In the genomic region with DNA sequence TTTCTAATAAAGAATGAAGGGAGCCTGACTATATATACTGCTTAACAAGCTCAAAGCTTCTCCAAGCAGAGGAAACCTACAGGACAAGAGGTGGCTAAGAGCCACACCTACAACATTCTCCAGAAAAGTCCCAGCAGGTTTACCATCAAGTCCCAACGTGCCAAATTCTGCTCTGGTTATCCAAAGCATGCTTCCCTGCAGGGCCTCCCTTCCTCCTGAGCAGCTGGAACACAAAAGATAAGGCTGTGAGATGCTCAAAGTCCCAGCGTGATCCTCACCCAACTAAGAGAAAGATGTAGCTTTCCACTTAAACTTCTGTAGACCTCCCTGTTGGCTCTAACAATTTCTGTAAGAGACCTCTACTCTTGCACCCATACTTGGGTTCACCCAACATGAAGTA, we compare ENCODE assay signal across 15 mouse cellular contexts. TPM values are rescaled to one million over a fixed set of nuclear protein-coding genes. Genes with fewer than 3 reads are reported as not detected.
DNase-seq lines count a peak whose midpoint lies in the region; ATAC-seq lines count a peak whose summit lies in the region.
"Had no signal": no experiment of that assay in that cellular context is flagged by ENCODE, and none has a peak within 500 bp of the region (broad histone marks: within the 10 kb centered on the region; RNA-seq: fewer than 3 reads in every experiment).

No protein-coding gene starts in this region.

- no peak overlapping the region for H3K9ac ChIP-seq in limb, embryonic 12.5 days (replicated peaks)
- H3K9ac ChIP-seq in limb, embryonic 13.5 days = no peak overlapping the region
- H3K9ac ChIP-seq in kidney, embryonic 16.5 days (replicated peaks; ENCODE audit: low read length) = no peak overlapping the region

- no peak overlapping the region for H3K27ac ChIP-seq in limb, embryonic 12.5 days
- no peak overlapping the region for H3K27ac ChIP-seq in limb, embryonic 10.5 days
- no peak overlapping the region for H3K27ac ChIP-seq in limb, embryonic 13.5 days
- H3K27ac ChIP-seq in kidney, embryonic 16.5 days (ENCODE audit: low read length) = no peak overlapping the region
- H3K27ac ChIP-seq: midbrain, embryonic 13.5 days had no signal

- peak overlapping the region; percentile 94; the same call in 1 of the 2 replicates for H3K4me2 ChIP-seq in limb, embryonic 12.5 days
- H3K4me2 ChIP-seq in limb, embryonic 13.5 days (replicated peaks) = peak overlapping the region; percentile 95
- H3K4me2 ChIP-seq in kidney, embryonic 16.5 days (replicated peaks; ENCODE audit: low read depth, low read length) = no peak overlapping the region

- no peaks in the 10 kb centered on the region for H3K27me3 ChIP-seq in limb, embryonic 12.5 days
- H3K27me3 ChIP-seq in limb, embryonic 10.5 days (ENCODE audit: low read depth, poor library complexity, severe bottlenecking) = no peaks in the 10 kb centered on the region
- H3K27me3 ChIP-seq in limb, embryonic 13.5 days = no peaks in the 10 kb centered on the region
- H3K27me3 ChIP-seq in kidney, embryonic 16.5 days (ENCODE audit: insufficient read depth, low read length) = 0 out of 2 replicates have a peak, but pooled peaks cover 4% of the 10 kb centered on the region
- H3K27me3 ChIP-seq: midbrain, embryonic 13.5 days had no signal

- WGBS in limb, embryonic 12.5 days = 73% methylated on average over 2 of the region's 2 CpGs
- 77% methylated on average over 2 of the region's 2 CpGs for WGBS in limb, embryonic 10.5 days
- 71% methylated on average over 2 of the region's 2 CpGs for WGBS in limb, embryonic 13.5 days
- 79% methylated on average over 2 of the region's 2 CpGs for WGBS in kidney, embryonic 16.5 days

- no peak overlapping the region for H3K4me3 ChIP-seq in limb, embryonic 12.5 days (replicated peaks)
- H3K4me3 ChIP-seq in limb, embryonic 10.5 days = no peak overlapping the region
- H3K4me3 ChIP-seq in limb, embryonic 13.5 days = no peak overlapping the region
- no peak overlapping the region for H3K4me3 ChIP-seq in kidney, embryonic 16.5 days (ENCODE audit: low read length)

- no peak for ATAC-seq in limb, embryonic 12.5 days (ENCODE audit: insufficient number of reproducible peaks, insufficient read depth, low FRiP score, low TSS enrichment, low read depth)
- no peak for ATAC-seq in limb, embryonic 13.5 days (ENCODE audit: low FRiP score, low read depth)
- peak; percentile 38 for ATAC-seq in megakaryocyte-erythroid progenitor cell, adult 5-6 weeks (replicated peaks; ENCODE audit: low FRiP score, low TSS enrichment, poor library complexity, severe bottlenecking)
- no peak for ATAC-seq in kidney, embryonic 16.5 days (ENCODE audit: low FRiP score, low TSS enrichment)
- ATAC-seq: activated CD4-positive, CD25-positive, alpha-beta regulatory T cell, adult 4 months; forebrain, postnatal 0 days; midbrain, embryonic 13.5 days had no signal

- no peak for DNase-seq in limb, embryonic 10.5 days (ENCODE audit: low spot score)
- DNase-seq in c-Kit-positive CD71-positive TER-119-negative erythroid progenitor cells, embryonic 14.5 days (ENCODE audit: low read depth) = peak; percentile 44
- no peak for DNase-seq in ovary, postnatal 10 days (ENCODE audit: low spot score)
- DNase-seq: cerebellum, adult 18-20 months; forebrain, postnatal 0 days; heart, adult 18-20 months; heart, postnatal 4 days; kidney, postnatal 14 days; thymus, postnatal 4 days had no signal

- H3K36me3 ChIP-seq in limb, embryonic 12.5 days = peaks cover 21% of the 10 kb centered on the region; the same call in 1 of the 2 replicates
- peaks cover 26% of the 10 kb centered on the region for H3K36me3 ChIP-seq in limb, embryonic 10.5 days
- peaks cover 19% of the 10 kb centered on the region for H3K36me3 ChIP-seq in limb, embryonic 13.5 days
- peaks cover 8% of the 10 kb centered on the region; the same call in 1 of the 2 replicates for H3K36me3 ChIP-seq in kidney, embryonic 16.5 days (ENCODE audit: insufficient read depth, low read length)

- H3K4me1 ChIP-seq in limb, embryonic 12.5 days (replicated peaks) = peaks cover 22% of the 10 kb centered on the region
- H3K4me1 ChIP-seq in limb, embryonic 10.5 days = peaks cover 19% of the 10 kb centered on the region
- peaks cover 30% of the 10 kb centered on the region for H3K4me1 ChIP-seq in limb, embryonic 13.5 days
- peaks cover 20% of the 10 kb centered on the region for H3K4me1 ChIP-seq in kidney, embryonic 16.5 days (ENCODE audit: insufficient read depth, low read length)

- H3K9me3 ChIP-seq in limb, embryonic 12.5 days = no peaks in the 10 kb centered on the region
- H3K9me3 ChIP-seq in limb, embryonic 10.5 days (replicated peaks) = no peaks in the 10 kb centered on the region
- no peaks in the 10 kb centered on the region for H3K9me3 ChIP-seq in limb, embryonic 13.5 days
- H3K9me3 ChIP-seq in kidney, embryonic 16.5 days (ENCODE audit: low read length) = no peaks in the 10 kb centered on the region
- H3K9me3 ChIP-seq: midbrain, embryonic 13.5 days had no signal

RNA-seq across cellular contexts. Expression of gene Mob2, which starts 1.8 kb away (rescaled TPM):
- polyA plus RNA-seq in limb, embryonic 12.5 days (2016; fragmentation: Nextera tagmentation; extraction: Ambion mirVana) = 62.2 and 64.1 TPM in 2 replicates
- polyA plus RNA-seq in limb, embryonic 10.5 days (2016; fragmentation: Nextera tagmentation; extraction: Ambion mirVana) = 67.8 and 74.4 TPM in 2 replicates
- 70.7 and 71.4 TPM in 2 replicates for polyA plus RNA-seq in limb, embryonic 13.5 days (2015; fragmentation: Nextera tagmentation; extraction: Ambion mirVana)
- 39.5 and 41.5 TPM in 2 replicates for total RNA-seq in megakaryocyte-erythroid progenitor cell, adult 5-6 weeks (2014; fragmentation: Nextera tagmentation)
- total RNA-seq in megakaryocyte-erythroid progenitor cell, adult 5-6 weeks (2017) = 36.2 and 37.3 TPM in 2 replicates
- 69.1 and 77.2 TPM in 2 replicates for polyA plus RNA-seq in kidney, embryonic 16.5 days (2015; fragmentation: Nextera tagmentation; extraction: Ambion mirVana)

RNA-seq across cellular contexts. Expression of gene Dusp8, which starts 36.6 kb away (rescaled TPM):
- polyA plus RNA-seq in limb, embryonic 12.5 days (2016; fragmentation: Nextera tagmentation; extraction: Ambion mirVana) = 0.88 and 1.0 TPM in 2 replicates
- polyA plus RNA-seq in limb, embryonic 10.5 days (2016; fragmentation: Nextera tagmentation; extraction: Ambion mirVana) = 0.26 and 0.34 TPM in 2 replicates
- polyA plus RNA-seq in limb, embryonic 13.5 days (2015; fragmentation: Nextera tagmentation; extraction: Ambion mirVana) = 2.3 and 2.7 TPM in 2 replicates
- 0.25 TPM in 1 of 2 replicates, not detected in the other for total RNA-seq in megakaryocyte-erythroid progenitor cell, adult 5-6 weeks (2014; fragmentation: Nextera tagmentation)
- total RNA-seq in megakaryocyte-erythroid progenitor cell, adult 5-6 weeks (2017) = 0.04 and 1.1 TPM in 2 replicates
- 2.4 and 2.5 TPM in 2 replicates for polyA plus RNA-seq in kidney, embryonic 16.5 days (2015; fragmentation: Nextera tagmentation; extraction: Ambion mirVana)
